Mouse (Mus musculus) mouse embryonic stem cell (cell line): ENCODE data around the gene Pvalb.

Source experiments
- in situ Hi-C, 2 experiments: fragments of 300-500 bp; cut with MboI; formaldehyde crosslinking; loops; 1 replicate in 1 of 2; 3 replicates in 1 of 2; pipeline ENCODE4 v1.14.3; 2019 to 2020; ENCODE audit warnings: low sequenced_read_pairs in 2 of 2, low pct_unique_long_range_greater_than_20kb in 1 of 2, mixed read lengths in 1 of 2; ENCODE audit not compliant: unreplicated experiment in 1 of 2

Gene Pvalb

DNA sequence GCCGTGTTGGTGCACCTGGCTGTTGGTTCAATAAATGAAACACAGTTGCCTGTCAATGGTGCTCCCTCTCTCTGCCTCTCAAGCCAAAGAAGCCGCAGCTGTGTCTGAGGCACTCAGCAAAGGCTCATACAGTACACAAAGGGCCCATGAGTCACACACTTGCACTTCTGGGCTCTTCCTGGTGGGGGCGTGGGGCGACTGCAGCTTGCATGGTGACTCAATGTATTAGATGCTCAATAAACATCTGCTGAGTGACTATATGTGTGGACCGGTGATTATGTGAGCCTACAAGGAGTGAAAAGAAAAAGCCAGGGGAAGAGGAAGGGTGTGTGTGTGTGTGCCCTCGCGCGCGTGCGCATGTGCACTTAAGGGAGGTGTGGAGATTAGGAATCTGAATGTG, 34.5 kb downstream of the Pvalb start:
- in situ Hi-C loops, result no loop called here

DNA sequence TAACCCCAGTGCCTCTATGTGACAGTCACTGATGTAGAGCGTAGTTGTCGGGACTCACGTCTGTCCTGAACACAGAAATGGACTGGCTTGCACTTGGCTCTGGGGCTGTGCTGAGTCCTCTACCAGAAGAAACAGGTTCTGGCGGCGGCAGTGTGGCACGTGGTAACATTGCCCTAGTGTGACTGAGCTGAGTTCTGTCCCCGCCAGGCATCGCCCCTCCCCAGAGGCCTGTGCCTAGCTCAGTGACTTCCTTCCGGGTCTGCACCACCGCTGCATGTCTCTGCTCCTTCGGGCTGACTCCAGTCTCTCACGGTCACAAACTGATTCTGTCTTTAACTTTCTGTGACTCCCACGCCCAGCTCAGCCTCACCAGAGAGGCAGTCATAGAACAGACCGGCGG, 35.5 kb downstream of the Pvalb start:
- in situ Hi-C loops, result no loop called here

DNA sequence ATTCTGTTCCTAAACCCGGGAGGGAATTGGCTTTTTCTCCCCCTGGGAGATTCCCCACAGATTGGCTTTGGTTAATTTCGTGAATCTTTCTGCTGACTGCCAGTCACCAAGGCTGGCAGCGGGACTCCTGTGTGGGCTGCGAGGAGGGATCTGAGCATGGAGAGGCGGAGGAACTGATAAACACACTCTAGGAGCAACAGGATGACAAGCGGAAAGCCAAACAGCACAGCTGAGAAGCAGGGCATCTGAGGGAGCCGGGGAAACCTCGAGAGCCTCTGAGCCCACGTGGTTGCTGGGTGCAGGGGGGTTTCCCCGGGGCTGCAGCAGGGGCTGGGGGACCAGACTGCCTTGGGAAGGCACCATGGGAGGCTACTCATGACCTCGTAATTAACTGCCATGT, 36.6 kb downstream of the Pvalb start:
- in situ Hi-C loops, result no loop called here

DNA sequence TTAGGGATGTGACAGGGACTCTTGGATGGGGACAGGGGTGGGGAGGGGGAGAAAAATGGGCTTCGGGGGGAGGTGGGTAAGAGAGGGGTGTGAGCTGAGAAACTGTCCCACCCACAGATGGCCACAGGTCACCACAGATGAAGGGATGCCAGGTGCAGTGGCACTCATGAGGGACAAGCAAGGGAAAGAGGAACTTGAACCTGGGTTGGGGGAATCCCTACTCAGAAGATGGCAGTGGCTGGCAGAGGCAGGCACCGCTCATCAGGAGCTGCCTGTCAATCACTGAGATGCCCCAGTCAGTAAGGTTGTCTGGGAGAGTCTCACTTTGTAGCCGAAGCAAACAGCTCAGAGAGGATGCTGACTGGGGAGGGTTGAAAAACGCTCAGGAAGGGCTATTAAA, 40.9 kb downstream of the Pvalb start:
- in situ Hi-C loops, result no loop called here

DNA sequence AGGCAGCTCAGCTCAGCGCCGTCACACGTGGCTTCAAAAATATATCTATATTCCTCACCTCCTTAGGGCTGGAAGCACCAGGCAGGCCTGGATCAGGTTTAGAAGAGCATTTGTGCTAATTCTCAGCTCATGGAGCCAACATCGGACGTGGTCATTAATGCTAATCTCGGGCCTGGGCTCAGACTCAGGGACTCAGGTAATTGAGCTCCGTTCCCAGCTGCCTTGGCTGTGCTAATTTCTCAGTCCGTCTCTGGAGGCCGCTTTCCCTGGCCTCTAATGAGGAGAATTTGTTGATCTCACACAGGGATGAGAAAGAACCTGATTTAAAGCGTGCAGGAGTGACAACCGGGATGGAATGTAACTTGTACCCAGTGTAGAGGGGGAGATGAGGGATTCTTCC, 41.7 kb downstream of the Pvalb start:
- in situ Hi-C loops, result no loop called here

DNA sequence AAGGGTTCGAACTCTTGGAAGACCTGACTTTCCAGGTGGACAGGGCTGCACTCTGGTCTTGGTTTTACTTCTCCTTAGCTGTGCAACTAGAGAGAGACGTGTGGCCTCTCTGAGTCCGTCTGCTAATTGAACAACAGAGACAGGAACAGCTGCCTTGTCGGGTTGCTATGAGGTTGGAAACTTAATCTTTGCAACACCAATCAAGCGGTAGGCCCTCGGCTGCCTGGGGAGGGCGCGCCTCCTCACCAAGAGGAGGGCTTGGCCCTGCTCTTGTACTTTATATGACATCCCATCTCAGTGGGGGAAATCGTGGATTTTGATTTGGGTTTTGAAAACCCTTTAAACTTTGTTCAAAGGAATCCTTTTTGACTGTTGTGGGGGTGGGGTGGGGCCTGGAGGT, 44.3 kb downstream of the Pvalb start:
- in situ Hi-C loops, result no loop called here

DNA sequence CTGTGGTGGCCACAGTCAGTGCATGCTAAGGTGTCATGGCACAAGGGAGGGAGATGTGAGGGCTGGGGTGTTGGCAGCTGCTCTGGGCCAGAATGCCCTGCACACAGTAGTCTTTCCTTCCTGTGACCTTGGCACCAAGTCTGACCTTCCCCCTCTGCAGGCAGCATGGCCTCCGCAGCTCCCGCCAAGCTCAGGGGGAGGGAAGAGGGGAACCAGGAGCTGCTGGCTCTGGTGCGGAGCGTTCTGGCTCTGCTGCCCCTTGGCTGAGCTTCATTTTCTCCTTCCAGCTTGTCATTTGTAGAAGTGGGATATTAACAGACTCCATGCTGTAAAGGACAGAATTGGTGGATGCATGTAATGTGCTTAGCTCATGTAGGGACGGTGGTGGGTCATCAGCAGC, 47.9 kb downstream of the Pvalb start:
- in situ Hi-C loops, result no loop called here

DNA sequence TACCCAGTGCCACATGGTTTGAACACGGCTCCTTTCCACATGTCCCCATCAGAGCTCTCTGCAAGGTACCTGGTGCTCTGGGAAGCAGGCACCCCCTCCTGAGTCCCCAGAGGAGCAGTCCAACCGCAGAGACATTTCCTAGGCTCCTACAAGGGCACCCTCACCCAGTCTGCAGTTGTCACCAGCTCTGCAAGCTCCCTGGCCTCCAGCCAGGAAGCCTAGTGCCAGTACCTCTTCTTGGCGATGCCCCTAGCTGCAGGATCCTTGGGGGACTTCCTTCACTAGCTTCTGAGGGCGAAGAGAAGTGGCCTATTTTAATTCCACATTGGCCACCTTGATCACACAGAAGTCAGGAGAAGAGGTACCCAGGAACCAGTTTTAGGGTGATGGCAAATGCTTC, 48.4 kb downstream of the Pvalb start:
- in situ Hi-C loops, result no loop called here

DNA sequence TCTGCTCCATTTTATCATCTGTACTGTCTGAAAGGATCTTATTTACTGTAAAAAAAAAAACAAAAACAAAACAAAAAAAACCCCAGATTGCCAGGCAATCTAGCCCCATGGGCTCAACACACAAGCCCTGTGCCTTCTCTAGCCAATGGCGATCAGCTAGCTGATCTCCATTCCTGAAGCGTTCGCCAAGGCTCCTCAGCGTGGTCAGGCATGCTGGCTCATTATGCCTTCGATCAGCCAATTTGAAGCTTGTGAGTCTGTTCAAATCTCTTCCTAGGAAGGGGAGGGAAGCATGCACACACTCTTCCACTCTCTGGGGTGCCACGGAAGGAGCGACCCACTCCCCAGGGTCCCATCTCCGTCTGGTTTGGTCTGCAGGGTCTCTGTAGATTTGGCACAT, 48.9 kb downstream of the Pvalb start:
- in situ Hi-C loops, result no loop called here

DNA sequence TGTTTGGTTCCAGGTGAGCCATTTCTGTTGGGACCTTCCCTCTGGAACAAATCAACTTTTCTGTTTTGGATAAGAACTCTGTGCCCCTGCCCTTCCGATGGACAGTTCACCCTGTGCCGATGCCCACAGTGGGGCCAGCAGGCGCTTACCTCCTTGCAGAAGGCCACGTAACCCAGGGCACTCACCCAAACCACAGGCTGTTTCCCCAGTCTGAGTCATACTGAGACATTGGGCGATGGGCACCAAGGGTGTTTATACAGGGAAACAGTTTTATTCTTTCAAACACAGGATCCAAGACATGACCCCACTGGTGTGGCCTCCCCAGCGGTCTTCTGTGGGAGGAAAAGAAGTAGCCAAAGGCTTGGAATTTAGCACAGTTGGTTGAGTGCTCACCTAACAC, 50.8 kb downstream of the Pvalb start:
- in situ Hi-C loops, result no loop called here

DNA sequence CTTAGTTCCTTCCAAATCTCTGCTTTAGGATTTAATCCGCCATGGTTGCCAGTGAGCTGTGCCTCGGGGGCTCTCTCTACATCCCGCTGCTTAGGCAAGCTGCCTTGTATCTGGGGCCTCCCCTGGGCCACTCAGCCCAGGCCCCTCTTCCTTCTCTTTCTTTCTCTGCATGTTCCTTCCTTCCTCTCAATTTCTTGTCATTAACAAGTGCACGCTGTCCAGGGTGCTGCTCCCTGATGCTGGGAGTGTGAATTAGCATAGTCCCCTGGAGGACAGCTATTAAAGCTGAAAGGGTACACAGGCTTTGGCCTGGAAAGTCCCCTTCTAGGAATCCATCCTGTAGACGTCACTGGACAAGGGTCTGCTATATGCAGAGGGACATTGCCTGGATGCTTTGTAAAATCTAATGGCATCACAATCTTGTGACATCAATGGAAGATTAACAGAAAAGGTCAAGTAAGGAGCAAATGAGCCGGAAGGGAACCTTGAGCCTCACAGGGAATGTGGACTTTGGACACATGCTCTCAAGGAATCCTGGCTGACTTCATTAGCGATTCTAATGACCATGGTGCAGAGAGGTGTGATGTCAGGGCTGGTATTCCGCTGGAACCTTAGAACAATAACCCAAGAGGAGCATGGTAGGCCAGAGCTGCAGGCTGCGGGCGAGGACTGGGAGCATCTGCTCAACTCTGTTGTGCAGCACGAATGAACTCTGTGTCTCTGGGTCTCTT, 53.0 kb downstream of the Pvalb start:
- in situ Hi-C loops, result no loop called here

DNA sequence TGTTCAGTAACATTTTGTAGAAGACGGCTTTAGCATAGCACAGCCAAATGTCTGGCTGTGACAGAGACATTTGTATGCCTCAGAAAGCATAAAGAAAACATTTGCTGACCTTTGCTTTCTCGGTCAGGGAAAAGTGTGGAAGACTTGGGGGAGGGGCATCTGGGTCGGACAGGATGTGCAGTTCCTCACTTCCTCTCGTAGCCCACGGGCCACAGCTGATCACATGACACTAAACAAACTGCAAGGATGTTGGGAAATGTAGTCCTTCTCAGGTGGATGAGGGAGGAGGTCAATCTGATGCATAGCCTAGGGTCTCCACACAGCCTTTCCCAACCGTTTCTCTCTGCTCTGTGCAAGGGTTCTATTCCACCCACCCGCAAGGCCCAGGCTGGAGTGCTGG, 57.6 kb downstream of the Pvalb start:
- in situ Hi-C loops, result no loop called here
